Mouse (Mus musculus) layer of hippocampus, adult 2 months (tissue): ENCODE data around the gene Hsp90ab1. TPM values are rescaled to one million over a fixed set of nuclear protein-coding genes. Genes with fewer than 3 reads are reported as not detected.

ENCODE experiments used
- DNase-seq, 2 experiments: peaks; one replicate each; pipeline ENCODE4 v3.0.0; 2022; ENCODE audit warnings: low spot score in 2 of 2
- H3K27ac ChIP-seq: fragments of 200-600 bp; 2 replicates; pipeline ENCODE4 v1.8.1; 2022
- H3K4me3 ChIP-seq: fragments of 200-600 bp; 2 replicates; pipeline ENCODE4 v1.8.1; 2022; ENCODE audit warnings: mild to moderate bottlenecking
- CTCF ChIP-seq: fragments of 200-600 bp; conservative IDR thresholded peaks from 2 replicates; pipeline ENCODE4 v1.8.1; 2022; ENCODE audit warnings: antibody characterized with exemption, mild to moderate bottlenecking, moderate library complexity
- total RNA-seq, 2 experiments: library from RNA; stranded (reverse); gene quantifications; 2 replicates each; pipeline ENCODE4 v1.2.3; 2021

Gene Hsp90ab1
- total RNA-seq, 2 experiments from 2014 or later, result 1,695 to 1,765 TPM

DNA sequence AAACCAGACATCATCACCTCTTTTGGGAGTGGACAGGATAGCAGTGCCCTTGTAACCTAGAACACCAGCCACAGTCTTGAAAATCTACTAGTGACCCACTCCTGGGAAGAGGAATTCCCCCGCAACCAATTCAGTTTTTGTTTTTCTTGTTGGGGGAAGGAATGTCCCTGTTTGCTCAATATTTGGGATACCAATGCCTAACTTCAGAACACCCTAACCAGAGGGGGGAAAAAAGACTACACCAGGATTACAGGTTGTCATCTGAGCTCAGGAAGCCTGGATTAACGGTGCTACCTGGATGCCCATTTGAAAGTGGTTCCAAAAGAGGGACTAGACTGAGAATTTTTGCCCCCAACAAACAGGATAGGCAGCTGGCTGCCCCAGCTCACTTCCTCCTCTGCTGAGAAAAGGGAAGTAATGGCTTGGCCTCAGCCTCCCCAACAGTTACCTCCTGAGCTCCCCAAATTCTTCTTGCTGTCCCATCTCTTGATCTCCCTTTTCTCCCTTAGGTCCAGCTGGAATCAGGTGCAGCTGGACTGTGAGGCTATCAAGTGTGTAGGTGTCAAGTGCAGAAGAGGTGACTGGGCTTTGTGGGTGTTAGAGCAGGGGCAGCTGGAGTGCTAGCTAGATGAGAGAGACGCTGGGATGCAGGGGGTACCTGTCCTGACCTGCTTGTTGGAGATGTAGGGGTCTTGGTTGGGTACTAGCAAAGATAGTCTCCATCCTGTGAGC is 16.4 kb downstream of the Hsp90ab1 start:
- no peak for DNase-seq
- H3K4me3 ChIP-seq, result no peak overlapping the region; the same call in 1 of the 2 replicates
- no peak for TF ChIP-seq CTCF
- H3K27ac ChIP-seq, result no peak overlapping the region

DNA sequence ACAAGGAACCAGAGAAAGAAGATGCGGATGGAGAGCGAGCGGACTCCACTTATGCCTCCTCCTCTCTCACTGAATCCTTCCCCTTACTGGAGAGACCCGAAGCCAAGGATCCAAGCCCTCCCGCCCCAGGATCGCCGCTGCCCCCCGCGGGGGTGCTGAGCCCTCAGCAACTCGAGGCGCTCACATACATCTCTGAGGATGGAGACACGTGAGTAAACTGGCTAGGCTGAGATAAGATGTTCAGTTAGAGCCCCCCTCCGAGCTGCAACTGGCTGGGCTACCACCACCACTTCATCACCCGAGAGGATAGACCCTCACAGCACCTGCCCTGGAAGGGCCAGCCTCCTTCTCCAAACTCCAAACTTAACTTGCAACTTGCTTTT is 17.0 kb downstream of the Hsp90ab1 start:
- TF ChIP-seq CTCF, result no peak
- peak overlapping the region; percentile 75 for H3K4me3 ChIP-seq
- DNase-seq, result no peak
- H3K27ac ChIP-seq, result peak overlapping the region; percentile 60; the same call in 1 of the 2 replicates

DNA sequence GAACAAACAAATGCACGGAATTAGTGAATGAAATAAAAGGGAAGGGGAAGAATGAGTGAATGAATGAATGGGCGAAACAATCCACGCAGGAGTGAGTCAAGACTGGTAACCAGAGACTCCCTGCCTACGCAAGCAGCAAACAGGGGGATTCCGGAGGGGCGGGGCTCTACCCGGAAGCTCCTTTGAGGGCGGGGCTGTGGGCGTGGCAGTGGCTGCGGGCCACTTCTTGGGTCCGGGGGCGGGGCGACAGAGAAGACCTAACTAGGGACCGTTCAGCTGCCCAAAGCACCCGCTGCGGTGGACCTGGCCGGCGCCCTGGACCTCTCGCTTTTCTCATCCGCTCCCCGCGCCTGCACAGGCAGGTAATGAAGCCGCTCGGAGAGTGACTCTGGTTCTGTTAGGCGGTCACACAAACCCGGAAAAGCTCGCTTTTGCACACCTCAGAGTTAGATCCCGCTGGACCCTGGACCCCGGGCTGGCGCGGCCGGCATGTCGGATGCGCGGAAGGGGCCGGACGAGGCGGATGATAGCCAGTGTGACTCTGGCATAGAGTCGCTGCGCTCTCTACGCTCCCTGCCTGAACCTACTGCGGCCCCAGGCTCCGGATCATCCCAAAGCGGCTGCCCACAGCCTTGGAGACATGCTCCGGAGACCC is 17.5 kb downstream of the Hsp90ab1 start, which contains the start of gene Nfkbie:
Gene Nfkbie, plus strand, starts transcription at position 252 of the 655 bp plus-strand sequence.
- TF ChIP-seq CTCF, result no peak
- peak within 1 kb of the TSS; percentile 60; the same call in 1 of the 2 replicates for H3K27ac ChIP-seq
- DNase-seq, result peak; percentile 83 to 85
- H3K4me3 ChIP-seq, result peak within 1 kb of the TSS; percentile 75

DNA sequence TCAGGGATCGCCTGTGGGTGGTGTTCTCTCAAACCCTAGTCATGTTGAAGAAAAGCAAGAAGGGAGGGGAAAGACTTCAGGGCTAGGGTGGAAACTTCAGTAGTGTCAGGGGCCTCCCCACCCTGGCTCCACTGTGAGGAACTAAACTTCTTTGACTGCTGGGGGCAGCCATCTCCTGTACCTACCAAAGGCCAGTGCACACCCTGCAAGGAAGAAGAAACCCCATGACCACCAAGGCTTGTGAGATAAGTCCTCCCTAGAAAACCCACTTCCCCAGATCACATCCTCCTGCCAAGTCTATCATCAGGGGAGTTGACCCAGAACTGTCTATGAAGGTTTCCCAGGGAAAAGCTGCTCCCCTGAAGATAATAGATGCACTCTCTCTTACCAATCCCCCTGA is 18.7 kb downstream of the Hsp90ab1 start:
- H3K27ac ChIP-seq, result no peak overlapping the region
- DNase-seq, result no peak

DNA sequence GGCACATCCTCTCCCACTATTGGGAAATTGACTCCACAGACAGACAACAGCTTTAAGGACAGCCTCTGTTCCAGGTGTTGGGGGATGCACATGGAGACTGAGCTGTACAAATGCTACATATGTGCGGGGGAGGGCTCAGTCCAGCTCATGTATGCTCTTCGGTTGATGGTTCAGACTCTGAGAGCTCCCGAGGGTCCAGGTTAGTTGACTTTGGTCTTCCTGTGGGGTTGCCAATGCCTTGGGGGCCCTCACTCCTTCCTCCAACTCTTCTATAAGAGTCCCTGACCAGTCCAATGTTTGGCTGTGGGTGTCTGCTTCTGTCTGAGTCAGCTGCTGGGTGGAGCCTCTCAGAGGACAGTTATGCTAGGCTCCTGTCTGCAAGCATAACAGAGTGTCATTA is 20.0 kb downstream of the Hsp90ab1 start:
- no peak for TF ChIP-seq CTCF
- no peak overlapping the region for H3K4me3 ChIP-seq
- no peak overlapping the region for H3K27ac ChIP-seq
- DNase-seq, result no peak

More for the DNA sequence above, 18.7 kb downstream of the Hsp90ab1 start:
- no peak for TF ChIP-seq CTCF
- H3K4me3 ChIP-seq, result no peak overlapping the region

DNA sequence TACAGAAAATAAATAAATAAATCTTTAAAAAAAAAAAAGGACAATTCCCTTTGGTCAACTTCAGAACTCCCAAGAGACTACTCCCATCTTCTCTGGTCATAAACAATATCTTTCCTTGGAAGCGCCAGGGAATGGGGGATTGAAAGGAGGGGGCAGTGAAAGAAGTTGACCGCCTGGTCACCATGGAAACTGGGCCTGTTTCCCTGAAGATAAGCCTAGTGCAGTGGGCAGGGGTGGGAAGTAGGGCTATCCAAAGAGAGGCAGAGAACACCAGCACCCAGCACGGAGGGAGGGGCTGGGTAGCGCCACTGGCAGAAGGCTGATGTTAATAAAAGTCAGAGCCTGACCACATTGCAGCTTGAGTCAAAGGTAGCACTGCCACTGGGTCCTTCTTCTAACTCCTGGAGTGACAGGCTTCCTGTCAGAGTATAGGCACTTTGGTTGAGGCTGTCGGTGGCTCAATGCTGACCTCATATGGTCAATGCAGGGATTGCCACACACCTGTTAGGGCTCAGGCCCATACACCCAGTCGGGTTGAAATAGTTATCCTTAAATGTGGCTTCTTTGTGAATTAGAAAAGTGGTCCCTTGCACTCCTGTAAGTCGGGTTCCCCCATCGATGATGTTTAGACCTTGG is 21.1 kb downstream of the Hsp90ab1 start:
- H3K4me3 ChIP-seq, result no peak overlapping the region
- TF ChIP-seq CTCF, result peak; percentile 94
- H3K27ac ChIP-seq, result no peak overlapping the region
- peak; percentile 81 to 86 for DNase-seq

DNA sequence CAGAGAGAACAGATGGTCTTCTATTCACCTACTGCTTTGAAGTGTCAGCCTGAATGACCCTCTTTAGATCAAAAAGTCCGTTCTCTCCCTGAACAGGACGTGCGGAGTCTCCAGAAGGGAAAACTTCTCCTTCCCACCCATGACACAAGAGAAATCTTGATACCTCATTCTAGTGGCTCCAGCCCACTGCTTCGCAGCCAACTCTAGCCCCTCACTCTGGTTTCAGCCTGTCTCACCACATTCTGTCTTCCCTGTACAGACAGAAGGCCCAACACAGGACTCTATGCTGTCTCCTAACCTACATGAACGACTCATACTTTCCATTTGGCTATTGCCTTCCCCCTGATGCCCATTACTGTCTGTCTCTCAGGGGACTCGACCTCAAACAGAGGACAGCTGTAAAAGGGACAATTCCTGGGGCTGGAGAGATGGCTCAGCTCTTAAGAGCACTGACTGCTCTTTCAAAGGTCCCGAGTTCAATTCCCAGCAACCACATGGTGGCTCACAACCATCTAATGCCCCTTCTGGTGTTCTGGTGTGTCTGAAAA is 21.7 kb downstream of the Hsp90ab1 start:
- H3K27ac ChIP-seq, result no peak overlapping the region
- DNase-seq, result no peak
- no peak for TF ChIP-seq CTCF
- H3K4me3 ChIP-seq, result no peak overlapping the region

DNA sequence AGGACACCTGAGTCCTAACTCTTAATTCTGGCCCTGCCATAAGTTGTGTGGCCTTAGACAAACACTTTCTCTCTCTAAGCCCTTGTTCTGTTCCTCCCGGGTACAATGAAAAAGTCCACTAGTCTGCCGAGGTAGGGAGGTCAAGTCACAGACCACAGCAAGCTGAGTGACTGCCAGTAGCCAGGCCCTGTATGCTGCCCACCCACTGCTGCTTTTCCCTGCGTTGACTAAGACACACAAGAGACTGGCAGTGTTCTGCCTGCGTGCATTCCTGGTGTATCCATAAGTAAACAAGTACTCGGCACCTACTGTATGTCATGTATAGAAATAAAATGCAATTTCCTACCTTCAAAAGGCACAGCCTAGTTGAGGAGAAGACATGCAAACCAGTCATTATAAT is 22.8 kb downstream of the Hsp90ab1 start:
- DNase-seq, result no peak
- H3K4me3 ChIP-seq, result no peak overlapping the region
- H3K27ac ChIP-seq, result peak overlapping the region; percentile 96; the same call in 1 of the 2 replicates
- no peak for TF ChIP-seq CTCF

DNA sequence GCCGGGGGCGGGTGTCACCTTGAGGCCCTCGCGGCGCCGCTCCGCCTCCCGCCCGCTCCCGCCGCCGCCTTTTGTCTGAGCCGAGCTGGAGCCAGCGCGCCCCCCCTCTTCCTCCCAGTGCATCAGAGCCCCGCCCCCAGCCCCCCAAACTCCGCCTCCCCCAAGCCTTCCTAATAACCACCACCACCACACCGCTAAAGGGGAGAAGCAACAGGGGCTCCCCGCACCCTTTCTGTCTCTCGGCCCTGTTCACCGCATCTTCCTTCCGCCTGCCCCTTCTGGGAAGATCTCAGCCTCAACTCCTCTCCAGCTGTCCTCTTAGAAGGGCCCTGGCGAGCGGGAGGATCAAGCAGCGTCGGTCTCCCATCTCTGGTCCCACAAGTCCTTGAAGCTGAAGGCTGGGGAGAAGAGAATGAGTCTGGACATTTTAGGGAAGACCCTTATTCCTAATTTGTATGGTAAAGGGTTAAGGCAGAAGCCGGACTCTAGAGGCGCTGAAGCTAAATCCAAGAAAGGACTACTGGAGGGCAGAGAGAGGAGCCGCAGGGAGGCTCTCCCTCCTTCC is 23.4 kb downstream of the Hsp90ab1 start, which contains the start of gene Tmem151b:
Gene Tmem151b, minus strand, starts transcription at position 61 of the 565 bp plus-strand sequence.
- Histone ChIP-seq H3K27ac (peak within 1 kb of the TSS; percentile 96), H3K4me3 (peak within 1 kb of the TSS; percentile 75)
- no peak for TF ChIP-seq CTCF
- DNase-seq, result peak; percentile 65 to 67

DNA sequence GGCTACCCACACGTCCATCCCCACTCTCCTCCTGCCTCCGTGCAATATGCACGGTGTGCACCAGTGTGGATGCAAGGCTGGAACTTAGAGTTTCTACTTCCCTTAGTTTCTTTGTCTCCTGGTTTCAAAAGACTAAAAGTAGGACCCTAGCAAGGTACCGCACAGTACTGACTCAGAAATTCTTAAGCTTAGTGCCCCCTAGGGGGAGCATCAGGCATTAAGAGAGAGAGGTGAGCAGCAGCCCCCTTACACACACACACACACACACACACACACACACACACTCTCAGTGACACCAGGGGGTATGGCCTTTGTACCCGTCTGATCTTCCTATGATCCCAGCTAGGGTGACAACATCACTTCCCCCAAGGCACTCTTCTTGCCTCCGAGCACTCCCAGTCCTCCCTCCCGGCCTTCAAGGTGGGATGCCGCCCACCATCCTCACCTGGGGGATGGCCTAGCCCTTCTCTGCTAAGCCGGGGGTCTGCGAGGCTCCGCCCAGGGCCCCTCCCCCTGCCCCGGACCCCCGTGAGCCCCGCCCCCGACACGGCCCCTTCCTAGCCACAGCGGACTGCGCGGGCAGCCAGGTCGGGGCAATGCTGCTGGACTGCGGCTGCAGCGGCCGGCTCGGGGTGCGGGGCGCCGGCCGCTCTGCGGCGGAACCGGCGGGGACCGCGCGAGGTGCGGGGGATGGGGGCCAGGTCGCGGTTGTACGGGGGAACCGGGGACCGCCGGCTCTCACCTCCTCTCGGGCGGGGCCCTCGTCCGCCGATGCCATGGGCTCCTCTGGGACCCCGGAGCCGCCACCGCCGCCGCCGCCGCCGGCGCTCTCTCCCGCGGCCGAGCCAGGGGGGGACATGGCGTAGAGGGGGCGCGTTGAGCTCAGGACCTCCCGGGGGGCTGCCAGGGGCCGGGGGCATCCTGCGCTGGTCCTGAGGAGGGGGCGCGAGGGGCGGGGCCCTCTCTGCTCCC is 24.2 kb downstream of the Hsp90ab1 start:
- H3K4me3 ChIP-seq, result peak overlapping the region; percentile 75
- H3K27ac ChIP-seq, result peak overlapping the region; percentile 96
- peak; percentile 69 to 75 for DNase-seq
- TF ChIP-seq CTCF, result peak; percentile 70

DNA sequence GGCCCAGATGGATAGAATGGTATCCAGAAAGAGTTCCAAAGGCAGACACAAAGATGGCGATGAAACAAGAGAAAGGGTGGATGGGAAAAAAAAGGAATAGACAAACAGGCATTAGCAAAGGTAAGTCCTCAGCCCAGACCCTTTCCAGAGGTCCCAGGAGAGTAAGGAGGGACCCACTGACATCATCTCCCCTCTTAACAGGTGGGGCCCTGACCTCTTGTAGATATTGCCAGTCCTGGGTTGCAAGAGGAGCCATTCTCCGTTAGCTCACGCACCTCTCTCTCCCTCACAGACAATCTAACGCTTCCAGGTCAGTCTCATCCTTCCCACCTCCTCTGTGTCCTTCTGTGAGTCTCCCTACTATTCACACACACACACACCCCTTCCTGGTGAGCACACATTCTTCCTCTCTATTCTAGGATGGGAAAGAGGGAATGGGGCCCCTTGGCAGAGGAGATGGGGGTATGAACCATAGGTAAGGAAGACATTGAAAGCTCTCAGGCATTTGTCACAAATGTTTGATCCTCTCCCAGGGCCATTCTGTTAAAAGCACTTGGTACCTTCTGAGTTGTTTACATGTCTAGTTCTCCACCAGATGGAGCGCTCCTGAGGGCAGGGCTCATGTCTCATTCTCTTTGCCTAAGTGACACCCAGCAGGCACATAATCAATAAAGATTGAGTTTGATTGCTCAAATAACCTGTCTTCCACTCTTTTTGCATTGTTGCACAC is 25.4 kb downstream of the Hsp90ab1 start:
- peak; percentile 27; the same call in 1 of the 2 replicates for TF ChIP-seq CTCF
- Histone ChIP-seq H3K4me3 (peak overlapping the region; percentile 75), H3K27ac (peak overlapping the region; percentile 36; the same call in 1 of the 2 replicates)
- DNase-seq, result no peak
